Mouse (Mus musculus): ENCODE measurements around the gene Gatd1. TPM values are rescaled to one million over a fixed set of nuclear protein-coding genes. Genes with fewer than 3 reads are reported as not detected.
A peak's percentile ranks its signal among the peaks of the same experiment; 100 is the strongest.
"Not testable (repeated sequence)": the region's sequence is repeated elsewhere in the genome, so short reads cannot be mapped to it uniquely, and the experiment has no call there.

Gatd1 gene
- 10 to 100 TPM; 25.5 to 35.3 TPM for total RNA-seq (2021)
- long read RNA-seq, experiment 1, transcript Gatd1-201 (8 exons, 1,898 nt), result major isoform, 12 of 16 reads
- long read RNA-seq, experiment 1, partial matches to known transcripts, result 1 of 16 reads
- long read RNA-seq, experiment 1, other reads (novel, unspliced or antisense), result 2 of 16 reads
- long read RNA-seq, experiment 2, transcript Gatd1-201 (8 exons, 1,898 nt), result major isoform, 52 of 62 reads
- long read RNA-seq, experiment 2, partial matches to known transcripts, result 3 of 62 reads
- long read RNA-seq, experiment 2, other reads (novel, unspliced or antisense), result 6 of 62 reads

- DNase-seq (ENCODE audit: low spot score in 2 of 2), result peak; percentile 99
Measured at GRCm38 (mm10) chr7:141413809-141414584, at the start of gene Gatd1. TSS of gene Gatd1 (minus strand) at chr7:141414136.

GRCm38 (mm10) chr7:141462333-141462821 lies 48.4 kb upstream of the Gatd1 start:
- peak; percentile 3 to 26 for DNase-seq (ENCODE audit: low spot score in 2 of 2)

- peak; percentile 10 to 42 for DNase-seq (ENCODE audit: low spot score in 2 of 2)
Measured at GRCm38 (mm10) chr7:141461521-141462332, 47.8 kb upstream of the Gatd1 start.

GRCm38 (mm10) chr7:141460391-141461113 lies 46.6 kb upstream of the Gatd1 start, which contains the start of gene Cracr2b:
TSS of gene Cracr2b (plus strand) at chr7:141461094.
- peak in 1 of 2 experiments; percentile 31 for DNase-seq (ENCODE audit: low spot score in 2 of 2)

DNA sequence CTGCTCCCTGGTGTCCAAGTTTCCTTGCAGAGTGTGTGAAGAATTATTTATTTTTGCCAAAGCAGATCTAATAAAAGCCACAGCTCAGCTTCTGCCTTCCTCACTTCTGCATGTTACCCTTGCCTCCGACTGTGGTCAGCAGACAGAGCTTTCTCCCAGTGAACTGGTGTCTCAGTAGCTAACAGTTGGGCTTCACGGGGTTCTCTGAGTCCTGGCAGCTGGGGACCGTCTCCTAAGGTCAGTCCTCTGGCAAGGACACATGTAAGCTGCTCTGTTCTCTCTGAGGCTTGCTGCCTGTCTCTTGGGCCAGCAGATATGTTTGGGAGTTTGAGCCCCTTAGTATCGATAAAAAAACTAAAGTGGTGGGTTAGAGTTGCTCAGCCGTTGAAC lies 46.1 kb upstream of the Gatd1 start:
- DNase-seq (ENCODE audit: low spot score in 2 of 2), result no peak

DNA sequence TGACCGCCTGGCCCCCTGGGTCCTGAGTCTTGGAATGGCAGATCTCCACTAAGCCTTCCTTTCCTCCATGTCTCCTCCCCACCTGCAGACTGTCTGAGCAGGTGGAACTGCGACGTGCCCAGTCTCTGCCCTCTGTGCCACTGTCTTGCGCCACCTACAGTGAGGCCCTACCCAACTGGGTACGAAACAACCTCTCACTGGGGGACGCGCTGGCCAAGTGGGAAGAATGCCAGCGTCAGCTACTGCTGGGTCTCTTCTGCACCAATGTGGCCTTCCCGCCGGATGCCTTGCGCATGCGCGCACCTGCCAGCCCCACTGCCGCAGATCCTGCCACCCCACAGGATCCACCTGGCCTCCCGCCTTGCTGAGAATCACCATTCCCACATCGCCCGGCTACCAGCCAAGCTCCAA lies 45.4 kb upstream of the Gatd1 start:
- DNase-seq (ENCODE audit: low spot score in 2 of 2), result peak in 1 of 2 experiments; percentile 32

GRCm38 (mm10) chr7:141458661-141459060 lies 44.7 kb upstream of the Gatd1 start:
- DNase-seq (ENCODE audit: low spot score in 2 of 2), result peak in 1 of 2 experiments; percentile 26

DNA sequence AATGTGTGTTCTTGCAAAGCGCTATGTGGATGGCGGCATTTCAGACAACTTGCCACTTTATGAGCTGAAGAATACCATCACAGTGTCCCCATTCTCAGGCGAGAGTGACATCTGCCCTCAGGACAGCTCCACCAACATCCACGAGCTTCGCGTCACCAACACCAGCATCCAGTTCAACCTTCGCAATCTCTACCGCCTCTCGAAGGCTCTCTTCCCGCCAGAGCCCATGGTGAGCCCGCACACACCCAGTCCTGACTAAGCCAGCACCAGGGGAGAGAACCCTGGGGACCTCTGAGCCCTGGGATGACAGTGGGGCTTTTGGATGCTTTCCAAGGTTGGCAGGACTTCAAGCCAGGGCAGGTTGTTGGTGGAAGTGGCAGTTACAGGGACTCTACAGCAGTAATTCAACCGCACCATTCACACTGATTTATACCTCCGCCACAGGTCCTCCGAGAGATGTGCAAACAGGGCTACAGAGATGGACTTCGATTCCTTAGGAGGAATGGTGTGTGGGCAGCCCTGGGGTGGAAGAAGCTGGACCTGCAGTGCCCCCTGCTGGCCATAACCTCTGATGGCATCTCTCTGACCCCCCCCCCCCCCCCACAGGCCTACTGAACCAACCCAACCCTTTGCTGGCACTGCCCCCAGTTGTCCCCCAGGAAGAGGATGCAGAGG lies 44.2 kb upstream of the Gatd1 start:
- peak; percentile 61 to 69 for DNase-seq (ENCODE audit: low spot score in 2 of 2)

DNA sequence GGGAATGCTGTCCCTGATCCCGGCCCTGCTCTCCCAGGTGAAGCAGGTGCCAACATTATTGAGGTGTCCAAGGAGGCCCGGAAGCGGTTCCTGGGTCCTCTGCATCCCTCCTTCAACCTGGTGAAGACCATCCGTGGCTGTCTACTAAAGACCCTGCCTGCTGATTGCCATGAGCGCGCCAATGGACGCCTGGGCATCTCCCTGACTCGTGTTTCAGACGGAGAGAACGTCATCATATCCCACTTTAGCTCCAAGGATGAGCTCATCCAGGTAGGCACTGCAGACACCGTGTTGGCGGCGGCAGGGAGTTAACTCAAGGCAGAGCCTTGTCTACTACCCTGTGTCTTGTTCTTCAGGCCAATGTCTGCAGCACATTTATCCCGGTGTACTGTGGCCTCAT lies 43.3 kb upstream of the Gatd1 start:
- no peak for DNase-seq (ENCODE audit: low spot score in 2 of 2)

GRCm38 (mm10) chr7:141456739-141457138 lies 42.8 kb upstream of the Gatd1 start:
- no peak for DNase-seq (ENCODE audit: low spot score in 2 of 2)

DNA sequence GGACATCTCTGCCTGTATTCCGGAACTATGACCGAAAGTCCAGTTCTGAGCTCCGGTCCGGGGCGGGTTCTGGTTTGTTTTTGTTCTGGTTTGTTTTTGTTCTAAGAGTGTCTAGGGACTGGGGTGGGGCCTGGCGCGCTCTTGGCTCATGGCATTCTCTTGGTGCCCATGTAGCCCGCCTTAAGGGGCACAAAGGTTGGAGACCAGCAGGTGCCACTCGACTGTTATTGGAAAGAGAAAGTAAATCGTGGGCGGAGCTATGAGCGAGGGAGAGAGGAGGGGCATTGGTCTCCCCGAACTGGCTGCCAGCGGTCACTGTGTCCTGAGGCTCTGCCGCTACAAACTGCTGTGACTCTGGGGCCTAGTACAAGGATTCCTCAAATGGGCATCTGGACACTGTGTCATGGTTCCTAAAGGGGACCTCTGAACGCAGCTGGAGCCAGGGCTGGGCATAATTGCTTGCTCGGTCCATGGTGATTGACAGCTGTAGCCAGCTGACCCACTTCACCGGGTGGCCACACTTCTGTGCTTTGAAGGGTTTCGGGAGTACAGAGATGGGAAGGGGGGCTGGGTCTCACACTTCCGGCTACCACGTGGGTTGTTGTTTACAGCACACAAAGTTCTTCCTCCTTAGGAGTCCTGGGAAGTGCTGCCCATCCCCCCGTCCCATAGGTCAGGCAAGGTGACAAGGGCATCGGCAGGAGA lies 41.8 kb upstream of the Gatd1 start:
- DNase-seq (ENCODE audit: low spot score in 2 of 2), result peak in 1 of 2 experiments; percentile 72

- DNase-seq (ENCODE audit: low spot score in 2 of 2), result peak; percentile 94 to 96
Measured at GRCm38 (mm10) chr7:141454967-141455551, 41.1 kb upstream of the Gatd1 start, which contains the start of gene Pnpla2. TSS of gene Pnpla2 (plus strand) at chr7:141455198.

DNA sequence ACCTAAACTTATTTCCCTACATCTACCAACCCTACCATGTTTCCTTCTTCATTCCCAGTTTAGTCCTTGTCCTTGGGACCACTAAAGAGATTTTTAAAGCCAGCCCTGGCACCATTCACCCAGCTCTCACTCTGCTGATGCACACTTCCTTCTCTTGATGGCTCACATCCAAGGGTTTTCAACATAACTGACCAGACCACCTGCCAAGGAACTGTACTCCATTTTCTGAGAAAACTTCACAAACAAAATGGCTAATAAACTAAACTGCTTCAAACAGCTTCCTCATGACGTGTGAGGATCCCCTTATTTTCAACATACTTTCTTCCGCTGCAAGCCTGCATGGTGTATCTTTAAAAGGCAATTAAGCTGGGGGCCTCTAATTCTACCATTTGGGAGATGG lies 39.7 kb upstream of the Gatd1 start:
- DNase-seq (ENCODE audit: low spot score in 2 of 2), result no peak

DNA sequence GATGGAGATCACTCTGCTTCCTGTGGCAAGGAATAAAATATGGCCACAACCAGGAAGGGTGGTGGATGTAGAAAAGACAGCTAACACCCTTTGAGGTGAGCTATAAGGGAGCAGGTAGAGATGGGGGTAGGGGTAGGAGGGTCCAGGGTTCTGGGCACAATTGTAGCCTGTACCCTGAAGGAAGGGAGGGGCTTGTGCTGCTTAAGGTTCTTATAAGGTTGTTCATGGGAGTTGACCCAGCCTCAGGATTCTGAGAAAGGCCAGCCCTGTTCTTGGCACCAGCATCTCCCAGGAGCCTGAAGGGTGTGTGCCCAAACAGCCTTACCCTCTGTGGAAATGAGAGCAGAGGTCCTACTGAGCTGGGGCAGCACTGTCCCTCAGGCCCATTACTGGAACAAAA lies 38.0 kb upstream of the Gatd1 start:
- no peak for DNase-seq (ENCODE audit: low spot score in 2 of 2)

DNA sequence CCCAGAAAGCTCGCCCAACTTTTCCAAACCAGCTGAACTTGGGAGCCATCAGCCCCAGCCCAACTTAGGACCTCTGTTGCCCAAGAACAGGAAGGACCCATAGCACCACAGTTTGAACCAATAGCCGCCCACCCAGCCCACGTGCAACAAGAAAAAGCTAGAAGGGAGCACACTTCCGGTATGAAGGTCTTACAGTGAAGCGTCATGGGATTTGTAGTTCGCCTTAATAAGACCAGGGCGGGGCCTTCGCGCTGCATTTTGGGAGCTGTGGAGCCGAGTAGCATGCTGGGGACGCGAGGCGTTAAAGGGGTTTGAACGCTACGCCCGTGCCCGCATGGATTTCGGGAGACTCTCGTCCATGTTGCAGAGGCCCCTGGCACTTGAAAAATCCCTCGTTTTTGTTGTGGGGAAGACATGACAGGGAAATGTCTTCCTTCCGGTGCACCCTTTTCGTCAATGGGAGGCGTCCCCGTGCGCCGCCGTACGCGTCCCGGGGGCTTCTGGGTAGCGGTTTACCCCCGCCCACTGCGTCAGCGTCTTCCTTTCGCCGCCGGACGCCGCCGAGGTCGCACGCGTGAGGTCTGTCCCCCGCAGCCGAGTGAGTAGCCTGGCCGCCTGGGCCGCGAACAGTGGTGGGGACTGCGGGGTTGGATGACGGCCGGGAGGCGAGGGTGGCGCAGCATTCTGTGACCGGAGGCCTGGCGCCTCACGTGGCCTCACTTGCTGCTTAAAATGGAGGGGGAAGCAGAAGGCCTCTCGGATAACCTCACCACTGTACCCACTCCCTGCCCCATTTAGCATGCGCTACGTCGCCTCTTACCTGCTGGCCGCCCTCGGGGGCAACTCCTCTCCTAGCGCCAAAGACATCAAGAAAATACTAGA lies 33.4 kb upstream of the Gatd1 start, which contains the start of gene Rplp2:
Gene Rplp2, plus strand, starts transcription at position 261 of the 882 bp plus-strand sequence.
- DNase-seq (ENCODE audit: low spot score in 2 of 2), result peak; percentile 94 to 95

- not testable (repeated sequence) for DNase-seq (ENCODE audit: low spot score in 2 of 2)
Measured at GRCm38 (mm10) chr7:141446374-141446773, 32.4 kb upstream of the Gatd1 start.

- DNase-seq (ENCODE audit: low spot score in 2 of 2), result peak; percentile 45 to 62
Measured at GRCm38 (mm10) chr7:141443828-141444237, 29.9 kb upstream of the Gatd1 start, which contains the start of gene Pidd1. TSS of gene Pidd1 (minus strand) at chr7:141444025.

All from adrenal gland, adult 18-20 months (tissue).